Mouse (Mus musculus) liver, embryonic 14.5 days (tissue): ENCODE results near the gene Dab2ip.

Source experiments
- CTCF ChIP-seq: IDR thresholded peaks from 2 replicates; pipeline ENCODE4 v1.5.1; 2016; ENCODE audit warnings: antibody characterized with exemption, low read depth, control low read depth
- EP300 ChIP-seq: IDR thresholded peaks from 2 replicates; pipeline ENCODE4 v1.6.1; 2016; ENCODE audit warnings: antibody characterized with exemption, low read depth

GRCm38 (mm10) chr2:35588368-35588767 is 30.3 kb downstream of the Dab2ip start:
- TF ChIP-seq CTCF (no peak), EP300 (no peak)
